Mouse (Mus musculus): Measurements from ENCODE around the gene Gapvd1.

- TF ChIP-seq CTCF (IDR thresholded peaks at IDR 0.05) (no peak), POLR2A (IDR thresholded peaks at IDR 0.05; ENCODE audit: insufficient read depth, low read depth, low read length) (no peak), EP300 (IDR thresholded peaks at IDR 0.05; ENCODE audit: insufficient read depth, low read depth, low read length) (no peak)
Measured at GRCm38 (mm10) chr2:34774493-34774892, 19.5 kb upstream of the Gapvd1 start.

Measured in heart, adult 2 months (tissue).